Mouse (Mus musculus) limb, embryonic 12.5 days (tissue): ENCODE measurements around the gene Hist1h3g. TPM values are rescaled to one million over a fixed set of nuclear protein-coding genes. Genes with fewer than 3 reads are reported as not detected.
"Not testable (repeated sequence)": the region's sequence is repeated elsewhere in the genome, so short reads cannot be mapped to it uniquely, and the experiment has no call there.

Source experiments
- ATAC-seq: fragments of 200-750 bp; cut with Nextera tagmentation; 2 replicates; pipeline ENCODE4 v1.8.0; 2017; ENCODE audit warnings: low read depth, moderate TSS enrichment; ENCODE audit not compliant: insufficient number of reproducible peaks, insufficient read depth, low FRiP score, low TSS enrichment
- H3K27ac ChIP-seq: fragments of 300-500 bp; sonication (generic); 2 replicates; pipeline ENCODE4 v1.5.1; 2016; ENCODE audit warnings: mild to moderate bottlenecking, moderate library complexity
- H3K27me3 ChIP-seq: fragments of 300-500 bp; sonication (generic); 2 replicates; pipeline ENCODE4 v1.6.1; 2016; ENCODE audit warnings: mild to moderate bottlenecking, moderate library complexity
- H3K36me3 ChIP-seq: fragments of 300-500 bp; sonication (generic); 2 replicates; pipeline ENCODE4 v1.6.1; 2016; ENCODE audit warnings: mild to moderate bottlenecking, moderate library complexity
- H3K4me1 ChIP-seq: fragments of 300-500 bp; sonication (generic); replicated peaks from 2 replicates; pipeline ENCODE4 v1.6.1; 2016
- H3K4me2 ChIP-seq: fragments of 300-500 bp; sonication (generic); 2 replicates; pipeline ENCODE4 v1.6.1; 2016; ENCODE audit warnings: mild to moderate bottlenecking, moderate library complexity
- H3K4me3 ChIP-seq: fragments of 300-500 bp; sonication (generic); replicated peaks from 2 replicates; pipeline ENCODE4 v1.5.1; 2016; ENCODE audit warnings: mild to moderate bottlenecking
- H3K9ac ChIP-seq: fragments of 300-500 bp; sonication (generic); replicated peaks from 2 replicates; pipeline ENCODE4 v1.6.1; 2016; ENCODE audit warnings: mild to moderate bottlenecking, moderate library complexity
- H3K9me3 ChIP-seq: fragments of 300-500 bp; sonication (generic); 2 replicates; pipeline ENCODE4 v1.6.1; 2016; ENCODE audit warnings: mild to moderate bottlenecking, moderate library complexity
- WGBS: fragments of 180-500 bp; shearing (Covaris S2); methylation state at CpG from one replicate; pipeline ENCODE4 v1.1.7; 2016; 5-methylcytosine and 5-hydroxymethylcytosine counted together
- polyA plus RNA-seq: library from polyadenylated mRNA; unstranded; fragments of >200 nt; fragmentation: Nextera tagmentation; extraction: Ambion mirVana; gene quantifications from 2 replicates; pipeline ENCODE4 v1.2.1, GENCODE M21; 2016

Hist1h3g gene
- polyA plus RNA-seq, 1 experiment from 2014 or later: 17.3 TPM

- H3K4me3 ChIP-seq: peak within 1 kb of the TSS; percentile 43
- WGBS: under 1% methylated on average over 62 of the region's 67 CpGs
- ATAC-seq: peak; percentile 98
These were observed 26.8 kb downstream of the Hist1h3g start, which contains the start of gene Hist1h3e for GRCm38 (mm10) chr13:23561883-23562659. Gene Hist1h3e, minus strand, starts transcription at chr13:23562369.

DNA sequence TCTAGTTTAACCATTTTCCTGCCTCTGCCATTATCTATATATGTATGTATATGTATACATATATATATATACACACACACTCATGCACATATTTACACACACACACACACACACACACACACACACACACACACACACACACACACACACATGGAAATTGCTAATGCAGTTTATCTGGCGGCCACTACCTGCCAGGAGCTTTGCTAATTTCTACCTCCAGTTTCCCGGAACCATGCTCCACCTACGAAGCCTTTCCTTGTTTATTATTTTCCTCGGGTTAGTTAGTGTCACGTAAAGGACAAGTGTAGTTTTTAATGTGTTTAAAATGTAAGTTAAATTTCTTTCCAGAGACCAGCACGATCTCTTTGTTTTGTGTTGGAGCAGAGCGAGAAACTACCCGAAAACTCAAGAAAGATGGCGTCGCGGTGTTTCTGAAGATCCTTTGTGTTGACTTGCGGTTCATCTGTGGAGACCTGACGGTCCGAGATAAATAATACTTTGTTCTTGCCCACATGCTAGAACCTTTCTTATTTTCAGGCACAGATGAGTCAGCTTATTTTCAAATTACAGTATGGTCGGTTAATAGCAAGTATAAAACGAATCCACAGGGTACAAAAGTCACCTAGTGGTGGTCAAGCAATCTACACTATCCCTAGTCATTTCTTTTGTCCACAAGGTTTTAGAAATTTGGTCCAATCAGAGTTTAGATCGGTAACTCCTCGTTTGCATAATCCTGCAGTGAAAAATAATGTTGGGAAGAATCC is 27.7 kb downstream of the Hist1h3g start:
- Histone ChIP-seq H3K4me1 (no peaks in the 10 kb centered on the region), H3K36me3 (no peaks in the 10 kb centered on the region), H3K9ac (peak overlapping the region; percentile 58), H3K27ac (peak overlapping the region; percentile 98), H3K9me3 (no peaks in the 10 kb centered on the region), H3K4me2 (peak overlapping the region; percentile 73), H3K27me3 (no peaks in the 10 kb centered on the region), H3K4me3 (peak overlapping the region; percentile 43)
- ATAC-seq: no peak; the same call in 1 of the 2 replicates
- WGBS: 6% methylated on average over 18 of the region's 18 CpGs

More at GRCm38 (mm10) chr13:23561883-23562659, 26.8 kb downstream of the Hist1h3g start, which contains the start of gene Hist1h3e:
- Histone ChIP-seq H3K27ac (peak within 1 kb of the TSS; percentile 98), H3K9ac (peak within 1 kb of the TSS; percentile 59), H3K4me2 (peak within 1 kb of the TSS; percentile 73)
- H3K4me1 ChIP-seq, H3K27me3 ChIP-seq, H3K9me3 ChIP-seq, H3K36me3 ChIP-seq: not testable (repeated sequence)

DNA sequence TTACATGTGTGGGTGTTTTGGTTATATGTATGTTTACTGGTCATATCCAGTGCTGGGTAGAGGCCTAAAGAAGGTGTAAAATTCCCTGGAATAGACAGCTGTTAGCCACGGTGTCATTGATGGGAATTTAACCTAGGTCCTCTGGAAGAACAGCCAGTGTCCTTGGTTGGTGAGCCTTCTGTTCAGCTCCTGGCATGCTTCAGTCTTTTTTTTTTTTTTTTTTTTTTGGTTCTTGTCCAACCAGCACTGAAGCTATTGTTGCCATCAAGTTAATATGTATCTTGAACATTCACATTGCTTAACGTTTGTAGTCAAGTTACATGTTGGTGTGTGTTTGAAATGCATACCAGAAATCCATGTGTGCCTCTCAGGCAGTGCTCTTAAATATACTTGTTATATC is 29.3 kb downstream of the Hist1h3g start:
- no peak overlapping the region for H3K4me2 ChIP-seq
- WGBS: 94% methylated on average over 2 of the region's 2 CpGs
- no peak overlapping the region for H3K9ac ChIP-seq
- ATAC-seq: no peak
- H3K4me3 ChIP-seq: no peak overlapping the region
- no peaks in the 10 kb centered on the region for H3K9me3 ChIP-seq
- no peaks in the 10 kb centered on the region for H3K4me1 ChIP-seq
- H3K36me3 ChIP-seq: no peaks in the 10 kb centered on the region
- no peaks in the 10 kb centered on the region for H3K27me3 ChIP-seq
- peak overlapping the region; percentile 98; the same call in 1 of the 2 replicates for H3K27ac ChIP-seq

GRCm38 (mm10) chr13:23570261-23571021 is 35.2 kb downstream of the Hist1h3g start:
- H3K4me1 ChIP-seq, H3K9me3 ChIP-seq, H3K36me3 ChIP-seq, H3K27me3 ChIP-seq, ATAC-seq: not testable (repeated sequence)
- WGBS: under 1% methylated on average over 23 of the region's 41 CpGs
- peak overlapping the region; percentile 97 for H3K27ac ChIP-seq
- H3K4me2 ChIP-seq: peak overlapping the region; percentile 75
- peak overlapping the region; percentile 57 for H3K9ac ChIP-seq
- peak overlapping the region; percentile 47 for H3K4me3 ChIP-seq

DNA sequence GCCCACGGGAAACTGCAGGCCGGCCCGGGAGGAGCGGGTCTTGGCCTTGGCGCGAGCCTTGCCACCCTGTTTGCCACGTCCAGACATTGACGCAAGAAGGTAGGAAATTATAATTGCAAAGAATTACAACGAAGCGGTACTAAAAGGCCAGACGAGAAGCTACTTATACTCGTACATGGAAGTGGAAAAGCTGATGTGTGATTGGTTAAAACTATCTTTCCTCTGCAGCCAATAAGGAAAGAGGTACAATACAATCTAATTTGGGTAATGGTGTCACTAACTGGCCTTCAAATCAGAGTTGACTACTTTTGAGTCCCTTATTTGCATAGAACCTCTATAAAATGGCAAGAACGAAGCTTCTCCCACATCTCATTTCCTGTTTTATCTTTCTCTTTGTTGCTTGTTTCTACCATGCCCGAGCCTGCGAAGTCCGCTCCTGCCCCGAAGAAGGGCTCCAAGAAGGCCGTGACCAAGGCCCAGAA is 35.8 kb downstream of the Hist1h3g start, which contains the start of the genes Hist1h2ae and Hist1h2bg:
Gene Hist1h2ae (minus strand): TSS at position 199 of the 482 bp plus-strand sequence.
Gene Hist1h2bg (plus strand): TSS at position 375 of the 482 bp plus-strand sequence.
- no peaks in the 10 kb centered on the region for H3K9me3 ChIP-seq
- peak within 1 kb of the TSS; percentile 97 for H3K27ac ChIP-seq
- no peaks in the 10 kb centered on the region for H3K27me3 ChIP-seq
- peak within 1 kb of the TSS; percentile 84 for H3K9ac ChIP-seq
- peaks cover 5% of the 10 kb centered on the region; the same call in 1 of the 2 replicates for H3K4me1 ChIP-seq
- ATAC-seq: peak; percentile 88
- 0% methylated on average over 18 of the region's 18 CpGs for WGBS
- H3K36me3 ChIP-seq: no peaks in the 10 kb centered on the region
- H3K4me2 ChIP-seq: peak within 1 kb of the TSS; percentile 75
- peak within 1 kb of the TSS; percentile 47 for H3K4me3 ChIP-seq

GRCm38 (mm10) chr13:23571504-23572217 is 36.4 kb downstream of the Hist1h3g start:
- H3K4me2 ChIP-seq: peak overlapping the region; percentile 75
- not testable (repeated sequence) for ATAC-seq, H3K36me3 ChIP-seq, H3K27me3 ChIP-seq, H3K9me3 ChIP-seq
- peak overlapping the region; percentile 47 for H3K4me3 ChIP-seq
- H3K27ac ChIP-seq: peak overlapping the region; percentile 97
- H3K4me1 ChIP-seq: peaks cover 11% of the 10 kb centered on the region
- WGBS: 0% methylated on average over 17 of the region's 34 CpGs
- H3K9ac ChIP-seq: peak overlapping the region; percentile 84

DNA sequence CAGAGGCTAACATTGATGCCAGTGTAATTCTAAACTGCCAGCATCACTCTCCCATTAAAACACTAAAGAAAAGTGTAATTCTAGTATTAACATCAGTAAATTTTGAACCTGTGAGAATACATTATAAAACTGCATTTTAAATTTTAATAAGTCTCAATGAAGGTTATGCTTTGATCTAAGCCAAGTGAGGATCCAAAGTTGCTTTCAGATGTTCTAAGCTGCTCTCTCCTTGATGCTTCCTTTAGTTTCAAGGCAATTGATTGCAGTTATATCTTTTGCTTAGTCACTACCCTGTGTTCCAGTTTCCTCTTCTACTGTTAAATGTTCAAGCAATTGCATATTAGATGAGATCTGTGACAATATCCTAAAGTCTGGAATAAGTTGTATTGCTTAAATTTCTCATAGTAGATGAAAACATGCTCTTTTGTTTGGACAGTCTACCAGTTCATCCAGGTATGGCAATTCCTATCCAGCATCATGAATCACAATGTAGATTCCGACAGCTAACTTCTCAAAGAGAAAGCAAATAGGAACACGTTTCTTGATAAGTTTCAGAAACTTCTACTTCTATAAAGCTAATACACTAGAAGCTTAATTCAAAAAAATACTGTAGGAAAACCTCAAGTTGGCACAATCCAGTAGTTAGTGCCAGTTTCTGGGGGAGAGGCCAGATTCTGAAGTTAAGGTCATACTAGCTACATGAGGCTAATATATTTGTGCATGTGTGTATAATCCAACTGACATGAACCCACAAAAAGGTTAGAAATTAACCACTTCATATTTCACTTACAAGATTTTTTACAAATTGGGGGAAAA is 37.2 kb downstream of the Hist1h3g start:
- Histone ChIP-seq H3K9me3 (no peaks in the 10 kb centered on the region), H3K4me1 (peaks cover 14% of the 10 kb centered on the region), H3K27ac (peak overlapping the region; percentile 97), H3K4me2 (peak overlapping the region; percentile 75), H3K36me3 (no peaks in the 10 kb centered on the region), H3K9ac (peak overlapping the region; percentile 84), H3K4me3 (peak overlapping the region; percentile 47), H3K27me3 (no peaks in the 10 kb centered on the region)
- 34% methylated on average over 2 of the region's 2 CpGs for WGBS
- ATAC-seq: no peak

GRCm38 (mm10) chr13:23573034-23573897 is 38.0 kb downstream of the Hist1h3g start:
- H3K36me3 ChIP-seq, H3K9me3 ChIP-seq, ATAC-seq, H3K27me3 ChIP-seq: not testable (repeated sequence)
- Histone ChIP-seq H3K4me1 (peaks cover 14% of the 10 kb centered on the region), H3K27ac (peak overlapping the region; percentile 97), H3K4me3 (peak overlapping the region; percentile 47), H3K4me2 (peak overlapping the region; percentile 75), H3K9ac (peak overlapping the region; percentile 84)
- 8% methylated on average over 20 of the region's 20 CpGs for WGBS

DNA sequence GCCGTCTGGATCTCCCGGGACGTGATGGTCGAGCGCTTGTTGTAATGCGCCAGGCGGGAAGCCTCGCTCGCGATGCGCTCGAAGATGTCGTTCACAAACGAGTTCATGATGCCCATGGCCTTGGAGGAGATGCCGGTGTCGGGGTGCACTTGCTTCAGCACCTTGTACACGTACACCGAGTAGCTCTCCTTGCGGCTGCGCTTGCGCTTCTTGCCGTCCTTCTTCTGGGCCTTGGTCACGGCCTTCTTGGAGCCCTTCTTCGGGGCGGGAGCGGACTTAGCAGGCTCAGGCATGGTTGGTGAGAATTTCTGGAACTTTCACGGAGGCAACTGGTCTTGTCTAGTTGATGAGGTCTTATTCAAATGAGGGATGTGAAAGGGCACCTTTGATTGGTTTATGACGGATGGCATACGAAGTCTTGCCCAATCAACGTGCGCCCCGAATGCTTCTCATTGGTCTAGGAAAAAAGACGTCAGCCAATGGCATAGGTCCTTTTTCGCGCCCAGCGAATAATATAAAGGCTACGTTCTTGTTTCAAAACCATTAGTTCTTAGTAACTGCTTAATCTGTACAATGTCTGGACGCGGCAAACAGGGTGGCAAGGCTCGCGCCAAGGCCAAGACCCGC is 38.8 kb downstream of the Hist1h3g start, which contains the start of the genes Hist1h2bf and Hist1h2ad:
Gene Hist1h2bf (minus strand): TSS at position 299 of the 627 bp plus-strand sequence.
Gene Hist1h2ad (plus strand): TSS at position 484 of the 627 bp plus-strand sequence.
- not testable (repeated sequence) for H3K9me3 ChIP-seq, H3K36me3 ChIP-seq, H3K27me3 ChIP-seq
- H3K27ac ChIP-seq: peak within 1 kb of the TSS; percentile 97
- peaks cover 14% of the 10 kb centered on the region for H3K4me1 ChIP-seq
- ATAC-seq: peak; percentile 92
- WGBS: under 1% methylated on average over 41 of the region's 42 CpGs
- H3K4me3 ChIP-seq: peak within 1 kb of the TSS; percentile 49
- peak within 1 kb of the TSS; percentile 75 for H3K4me2 ChIP-seq
- H3K9ac ChIP-seq: peak within 1 kb of the TSS; percentile 84
